Mouse (Mus musculus) heart, adult 2 months (tissue): Measurements from ENCODE around the gene Zfp53. TPM values are rescaled to one million over a fixed set of nuclear protein-coding genes. Genes with fewer than 3 reads are reported as not detected.

Experiments used
- DNase-seq, 2 experiments: peaks; one replicate each; pipeline ENCODE4 v3.0.0; 2021
- H3K27ac ChIP-seq: fragments of 200-600 bp; 2 replicates; pipeline ENCODE4 v1.8.1; 2022
- H3K27me3 ChIP-seq: fragments of 200-500 bp; 2 replicates; pipeline ENCODE4 v1.6.1; 2012; ENCODE audit warnings: mild to moderate bottlenecking, low read length, inconsistent platforms, mixed read lengths; ENCODE audit not compliant: control insufficient read depth, insufficient read depth
- H3K36me3 ChIP-seq: fragments of 200-500 bp; 2 replicates; pipeline ENCODE4 v1.6.1; 2012; ENCODE audit warnings: low read length, inconsistent platforms; ENCODE audit not compliant: control insufficient read depth, insufficient read depth
- H3K4me1 ChIP-seq: fragments of 200-500 bp; 2 replicates; pipeline ENCODE4 v1.6.1; 2011; ENCODE audit warnings: low read length; ENCODE audit not compliant: control insufficient read depth, insufficient read depth
- H3K4me3 ChIP-seq: fragments of 200-600 bp; 2 replicates; pipeline ENCODE4 v1.8.1; 2022
- H3K79me2 ChIP-seq: fragments of 200-500 bp; replicated peaks from 2 replicates; pipeline ENCODE4 v1.6.1; 2012; ENCODE audit warnings: mild to moderate bottlenecking, inconsistent platforms, low read length, moderate library complexity, mixed read lengths; ENCODE audit not compliant: control insufficient read depth, insufficient read depth
- H3K9ac ChIP-seq: fragments of 200-500 bp; 2 replicates; pipeline ENCODE4 v1.6.1; 2012; ENCODE audit warnings: low read depth, mild to moderate bottlenecking, control low read depth, inconsistent platforms, low read length, mixed read lengths
- CTCF ChIP-seq: fragments of 200-600 bp; IDR thresholded peaks from 2 replicates; pipeline ENCODE4 v1.8.1; 2022; ENCODE audit warnings: antibody characterized with exemption, mild to moderate bottlenecking, moderate library complexity
- EP300 ChIP-seq: fragments of 200-500 bp; IDR thresholded peaks from 2 replicates; pipeline ENCODE4 v1.6.1; 2011; ENCODE audit warnings: low read depth, low read length, control low read depth; ENCODE audit not compliant: insufficient read depth
- POLR2A ChIP-seq: fragments of 200-500 bp; IDR thresholded peaks from 2 replicates; pipeline ENCODE4 v1.6.1; 2011; ENCODE audit warnings: mild to moderate bottlenecking, low read depth, low read length, control low read depth; ENCODE audit not compliant: insufficient read depth
- WGBS: fragments of 180-500 bp; shearing (Covaris S2); methylation state at CpG from one replicate; pipeline ENCODE4 v1.1.7; 2018; 5-methylcytosine and 5-hydroxymethylcytosine counted together
- intact Hi-C: fragments of 180-260 bp; cut with DNase I; formaldehyde crosslinking; loops from one replicate; pipeline ENCODE4 v1.15.1; 2025
- polyA plus RNA-seq: library from polyadenylated mRNA; depleted of rRNA; stranded (reverse); fragments of >200 nt; gene quantifications from 2 replicates; pipeline ENCODE4 v1.2.3, GENCODE M21; 2012
- total RNA-seq, 2 experiments: library from RNA; stranded (reverse); gene quantifications; 2 replicates each; pipeline ENCODE4 v1.2.3; 2021

Zfp53 gene
- total and polyA plus RNA-seq, 3 experiments = 0.55 to 2.5 (median 2.0) TPM

- no peaks in the 10 kb centered on the region; the same call in 1 of the 2 replicates for H3K36me3 ChIP-seq
- H3K4me1 ChIP-seq = peaks cover 3% of the 10 kb centered on the region
- TF ChIP-seq CTCF = 0 out of 2 replicates have a peak, but pooled peaks have one; percentile 18
- peak; percentile 78 for TF ChIP-seq POLR2A
- 0 out of 2 replicates have a peak, but pooled peaks have one; percentile 47 for TF ChIP-seq EP300
- H3K4me3 ChIP-seq = peak overlapping the region; percentile 60
- no peaks in the 10 kb centered on the region for H3K27me3 ChIP-seq
- peak overlapping the region; percentile 92 for H3K27ac ChIP-seq
- intact Hi-C loops = loop anchor here (1.0 kb wide), 1 partner anchor 18 kb away; no protein-coding TSS in a partner anchor
- no peaks in the 10 kb centered on the region for H3K79me2 ChIP-seq
- peak; percentile 84 to 85 for DNase-seq
- under 1% methylated on average over 37 of the region's 37 CpGs for WGBS
- H3K9ac ChIP-seq = peak overlapping the region; percentile 86
Observed at GRCm38 (mm10) chr17:21516201-21517129, 27.7 kb downstream of the Zfp53 start.

GRCm38 (mm10) chr17:21517130-21517671 is 28.4 kb downstream of the Zfp53 start:
- 16% methylated on average over 4 of the region's 4 CpGs for WGBS

GRCm38 (mm10) chr17:21526270-21526669 is 37.5 kb downstream of the Zfp53 start:
- H3K4me3 ChIP-seq = no peak overlapping the region
- TF ChIP-seq POLR2A (no peak), EP300 (no peak), CTCF (no peak)
- intact Hi-C loops = no loop called here

More at GRCm38 (mm10) chr17:21517130-21517671, 28.4 kb downstream of the Zfp53 start:
- peak overlapping the region; percentile 92 for H3K27ac ChIP-seq
- intact Hi-C loops = no loop called here
- DNase-seq = no peak
- TF ChIP-seq EP300 (no peak), CTCF (no peak), POLR2A (no peak)
- H3K79me2 ChIP-seq = no peaks in the 10 kb centered on the region
- H3K36me3 ChIP-seq = no peaks in the 10 kb centered on the region; the same call in 1 of the 2 replicates
- H3K4me1 ChIP-seq = peaks cover 3% of the 10 kb centered on the region
- H3K9ac ChIP-seq = no peak overlapping the region
- H3K4me3 ChIP-seq = peak overlapping the region; percentile 60
- H3K27me3 ChIP-seq = no peaks in the 10 kb centered on the region

GRCm38 (mm10) chr17:21530645-21531330 is 42.0 kb downstream of the Zfp53 start:
- no peak overlapping the region; the same call in 1 of the 2 replicates for H3K4me3 ChIP-seq
- H3K27ac ChIP-seq = peak overlapping the region; percentile 99
- H3K36me3 ChIP-seq = peaks cover 8% of the 10 kb centered on the region
- H3K79me2 ChIP-seq = no peaks in the 10 kb centered on the region
- WGBS = 72% methylated on average over 5 of the region's 5 CpGs
- no peaks in the 10 kb centered on the region for H3K27me3 ChIP-seq
- no peak overlapping the region for H3K9ac ChIP-seq
- TF ChIP-seq EP300 (no peak), POLR2A (no peak), CTCF (no peak)
- intact Hi-C loops = loop anchor here (10.0 kb wide), 2 partner anchors 296 to 586 kb away; partner anchors contain the start of gene Ppp2r1a
- no peak for DNase-seq
- peaks cover 6% of the 10 kb centered on the region for H3K4me1 ChIP-seq

More at GRCm38 (mm10) chr17:21526270-21526669, 37.5 kb downstream of the Zfp53 start:
- Histone ChIP-seq H3K4me1 (peaks cover 2% of the 10 kb centered on the region; the same call in 1 of the 2 replicates), H3K27ac (no peak overlapping the region), H3K36me3 (peaks cover 4% of the 10 kb centered on the region), H3K27me3 (no peaks in the 10 kb centered on the region), H3K9ac (no peak overlapping the region), H3K79me2 (no peaks in the 10 kb centered on the region)
- DNase-seq = no peak

- no peaks in the 10 kb centered on the region for H3K79me2 ChIP-seq
- H3K27ac ChIP-seq = peak overlapping the region; percentile 99
- H3K36me3 ChIP-seq = peaks cover 8% of the 10 kb centered on the region
- intact Hi-C loops = loop anchor here (10.0 kb wide), 2 partner anchors 297 to 587 kb away; partner anchors contain the start of gene Ppp2r1a
- peak overlapping the region; percentile 96 for H3K9ac ChIP-seq
- H3K27me3 ChIP-seq = no peaks in the 10 kb centered on the region
- no peak for TF ChIP-seq POLR2A
- TF ChIP-seq CTCF = no peak
- no peak for TF ChIP-seq EP300
- peaks cover 6% of the 10 kb centered on the region for H3K4me1 ChIP-seq
- peak in 1 of 2 experiments; percentile 46 for DNase-seq
- WGBS = 29% methylated on average over 5 of the region's 5 CpGs
- peak overlapping the region; percentile 62 for H3K4me3 ChIP-seq
Observed at GRCm38 (mm10) chr17:21531621-21532020, 42.8 kb downstream of the Zfp53 start.
